Mouse (Mus musculus): ENCODE data around the gene Mtln. TPM values are rescaled to one million over a fixed set of nuclear protein-coding genes. Genes with fewer than 3 reads are reported as not detected.

The Mtln gene
- polyA plus RNA-seq, 1 experiment from 2014 or later, result 22.8 TPM

- no peak overlapping the region for H3K9ac ChIP-seq (replicated peaks)
- WGBS (ENCODE audit: insufficient replicate concordance), result 55% methylated on average over 5 of the region's 5 CpGs
- DNase-seq (no peak), ATAC-seq (no peak)
- no peaks in the 10 kb centered on the region for H3K27me3 ChIP-seq (ENCODE audit: insufficient read depth, low read length)
- H3K27ac ChIP-seq (ENCODE audit: low read depth), result no peak overlapping the region
- H3K36me3 ChIP-seq (replicated peaks; ENCODE audit: insufficient read depth, low read length), result no peaks in the 10 kb centered on the region
- H3K4me1 ChIP-seq (ENCODE audit: insufficient read depth), result peaks cover 14% of the 10 kb centered on the region
- H3K9me3 ChIP-seq (ENCODE audit: low read length), result no peaks in the 10 kb centered on the region
- no peak for TF ChIP-seq EP300 (IDR thresholded peaks at IDR 0.05; ENCODE audit: low read depth)
- TF ChIP-seq CTCF (IDR thresholded peaks at IDR 0.05; ENCODE audit: low read depth), result no peak
- no peak overlapping the region for H3K4me2 ChIP-seq (ENCODE audit: low read depth, low read length)
- H3K4me3 ChIP-seq (ENCODE audit: low read depth, low read length), result no peak overlapping the region
Measured at GRCm38 (mm10) chr2:127759157-127759880, 33.0 kb downstream of the Mtln start.

GRCm38 (mm10) chr2:127757171-127757570, 35.1 kb downstream of the Mtln start:
- H3K36me3 ChIP-seq (replicated peaks; ENCODE audit: insufficient read depth, low read length), result no peaks in the 10 kb centered on the region
- no peak overlapping the region for H3K4me2 ChIP-seq (ENCODE audit: low read depth, low read length)
- peaks cover 14% of the 10 kb centered on the region for H3K4me1 ChIP-seq (ENCODE audit: insufficient read depth)
- ATAC-seq (no peak), DNase-seq (no peak)
- H3K9me3 ChIP-seq (ENCODE audit: low read length), result no peaks in the 10 kb centered on the region
- H3K9ac ChIP-seq (replicated peaks), result no peak overlapping the region
- H3K27me3 ChIP-seq (ENCODE audit: insufficient read depth, low read length), result no peaks in the 10 kb centered on the region
- no peak overlapping the region for H3K4me3 ChIP-seq (ENCODE audit: low read depth, low read length)
- WGBS (ENCODE audit: insufficient replicate concordance), result 48% methylated on average over 8 of the region's 8 CpGs
- H3K27ac ChIP-seq (ENCODE audit: low read depth), result no peak overlapping the region
- TF ChIP-seq EP300 (IDR thresholded peaks at IDR 0.05; ENCODE audit: low read depth) (no peak), CTCF (IDR thresholded peaks at IDR 0.05; ENCODE audit: low read depth) (no peak)

GRCm38 (mm10) chr2:127754113-127754512, 38.2 kb downstream of the Mtln start:
- H3K27me3 ChIP-seq (ENCODE audit: insufficient read depth, low read length), result no peaks in the 10 kb centered on the region
- H3K9ac ChIP-seq (replicated peaks), result no peak overlapping the region
- no peaks in the 10 kb centered on the region for H3K4me1 ChIP-seq (ENCODE audit: insufficient read depth)
- ATAC-seq, result no peak
- WGBS (ENCODE audit: insufficient replicate concordance), result 78% methylated on average over 4 of the region's 4 CpGs
- no peak for TF ChIP-seq CTCF (IDR thresholded peaks at IDR 0.05; ENCODE audit: low read depth)
- TF ChIP-seq EP300 (IDR thresholded peaks at IDR 0.05; ENCODE audit: low read depth), result no peak
- DNase-seq, result no peak
- no peak overlapping the region for H3K4me3 ChIP-seq (ENCODE audit: low read depth, low read length)
- H3K36me3 ChIP-seq (replicated peaks; ENCODE audit: insufficient read depth, low read length), result no peaks in the 10 kb centered on the region
- no peak overlapping the region for H3K4me2 ChIP-seq (ENCODE audit: low read depth, low read length)
- no peak overlapping the region for H3K27ac ChIP-seq (ENCODE audit: low read depth)
- H3K9me3 ChIP-seq (ENCODE audit: low read length), result no peaks in the 10 kb centered on the region

GRCm38 (mm10) chr2:127751849-127752610, 40.3 kb downstream of the Mtln start:
- no peaks in the 10 kb centered on the region for H3K27me3 ChIP-seq (ENCODE audit: insufficient read depth, low read length)
- H3K36me3 ChIP-seq (replicated peaks; ENCODE audit: insufficient read depth, low read length), result no peaks in the 10 kb centered on the region
- TF ChIP-seq CTCF (IDR thresholded peaks at IDR 0.05; ENCODE audit: low read depth) (no peak), EP300 (IDR thresholded peaks at IDR 0.05; ENCODE audit: low read depth) (no peak)
- H3K4me2 ChIP-seq (ENCODE audit: low read depth, low read length), result no peak overlapping the region
- H3K9me3 ChIP-seq (ENCODE audit: low read length), result no peaks in the 10 kb centered on the region
- no peaks in the 10 kb centered on the region for H3K4me1 ChIP-seq (ENCODE audit: insufficient read depth)
- no peak overlapping the region for H3K27ac ChIP-seq (ENCODE audit: low read depth)
- no peak overlapping the region for H3K4me3 ChIP-seq (ENCODE audit: low read depth, low read length)
- DNase-seq, result no peak
- 73% methylated on average over 11 of the region's 11 CpGs for WGBS (ENCODE audit: insufficient replicate concordance)
- ATAC-seq, result no peak
- H3K9ac ChIP-seq (replicated peaks), result no peak overlapping the region

GRCm38 (mm10) chr2:127749376-127749775, 42.9 kb downstream of the Mtln start:
- H3K36me3 ChIP-seq (replicated peaks; ENCODE audit: insufficient read depth, low read length), result no peaks in the 10 kb centered on the region
- WGBS (ENCODE audit: insufficient replicate concordance), result 47% methylated on average over 1 of the region's 1 CpGs

GRCm38 (mm10) chr2:127748316-127748715, 44.0 kb downstream of the Mtln start:
- Histone ChIP-seq H3K9ac (replicated peaks) (no peak overlapping the region), H3K4me3 (ENCODE audit: low read depth, low read length) (no peak overlapping the region), H3K27ac (ENCODE audit: low read depth) (no peak overlapping the region), H3K4me1 (ENCODE audit: insufficient read depth) (no peaks in the 10 kb centered on the region), H3K9me3 (ENCODE audit: low read length) (no peaks in the 10 kb centered on the region), H3K36me3 (replicated peaks; ENCODE audit: insufficient read depth, low read length) (no peaks in the 10 kb centered on the region), H3K27me3 (ENCODE audit: insufficient read depth, low read length) (no peaks in the 10 kb centered on the region), H3K4me2 (ENCODE audit: low read depth, low read length) (no peak overlapping the region)
- ATAC-seq (no peak), DNase-seq (no peak)
- 72% methylated on average over 7 of the region's 7 CpGs for WGBS (ENCODE audit: insufficient replicate concordance)
- no peak for TF ChIP-seq CTCF (IDR thresholded peaks at IDR 0.05; ENCODE audit: low read depth)
- TF ChIP-seq EP300 (IDR thresholded peaks at IDR 0.05; ENCODE audit: low read depth), result no peak

More at GRCm38 (mm10) chr2:127749376-127749775, 42.9 kb downstream of the Mtln start:
- no peak for TF ChIP-seq EP300 (IDR thresholded peaks at IDR 0.05; ENCODE audit: low read depth)
- TF ChIP-seq CTCF (IDR thresholded peaks at IDR 0.05; ENCODE audit: low read depth), result no peak
- Histone ChIP-seq H3K4me2 (ENCODE audit: low read depth, low read length) (no peak overlapping the region), H3K9me3 (ENCODE audit: low read length) (no peaks in the 10 kb centered on the region), H3K9ac (replicated peaks) (no peak overlapping the region), H3K27ac (ENCODE audit: low read depth) (no peak overlapping the region), H3K27me3 (ENCODE audit: insufficient read depth, low read length) (no peaks in the 10 kb centered on the region), H3K4me3 (ENCODE audit: low read depth, low read length) (no peak overlapping the region), H3K4me1 (ENCODE audit: insufficient read depth) (no peaks in the 10 kb centered on the region)
- DNase-seq (no peak), ATAC-seq (no peak)
